Mouse (Mus musculus): ENCODE data around the gene Bcar3. TPM values are rescaled to one million over a fixed set of nuclear protein-coding genes. Genes with fewer than 3 reads are reported as not detected.
A peak's percentile ranks its signal among the peaks of the same experiment; 100 is the strongest.

Bcar3 gene
- polyA plus RNA-seq, 1 experiment, result 26.3 TPM

GRCm38 (mm10) chr3:122483783-122484130, 189.8 kb downstream of the Bcar3 start:
- H3K27ac ChIP-seq (ENCODE audit: insufficient read depth, low read length), result 0 out of 2 replicates have a peak overlapping the region, but pooled peaks have one; percentile 30
- H3K4me1 ChIP-seq (ENCODE audit: control insufficient read depth, insufficient read depth, low read length), result peaks cover 3% of the 10 kb centered on the region
- no peaks in the 10 kb centered on the region for H3K9me3 ChIP-seq (replicated peaks; ENCODE audit: control insufficient read depth, insufficient read depth, low read length, poor library complexity, severe bottlenecking)
- no peaks in the 10 kb centered on the region for H3K36me3 ChIP-seq (ENCODE audit: control insufficient read depth, insufficient read depth, low read length, poor library complexity, severe bottlenecking)
- H3K9ac ChIP-seq (ENCODE audit: low read depth, poor library complexity, severe bottlenecking), result no peak overlapping the region
- no peak for TF ChIP-seq EP300 (IDR thresholded peaks at IDR 0.05; ENCODE audit: insufficient read depth, low read depth, low read length)
- no peak for TF ChIP-seq CTCF (IDR thresholded peaks at IDR 0.05; ENCODE audit: low read depth, low read length)
- no peak for TF ChIP-seq POLR2A (IDR thresholded peaks at IDR 0.05; ENCODE audit: insufficient read depth, low read length)
- no peaks in the 10 kb centered on the region for H3K27me3 ChIP-seq (ENCODE audit: control insufficient read depth, insufficient read depth, low read length, poor library complexity, severe bottlenecking)
- H3K4me3 ChIP-seq (ENCODE audit: low read depth, low read length), result no peak overlapping the region

GRCm38 (mm10) chr3:122484301-122484700, 190.4 kb downstream of the Bcar3 start:
- H3K27me3 ChIP-seq (ENCODE audit: control insufficient read depth, insufficient read depth, low read length, poor library complexity, severe bottlenecking), result no peaks in the 10 kb centered on the region
- TF ChIP-seq EP300 (IDR thresholded peaks at IDR 0.05; ENCODE audit: insufficient read depth, low read depth, low read length), result no peak
- TF ChIP-seq POLR2A (IDR thresholded peaks at IDR 0.05; ENCODE audit: insufficient read depth, low read length), result no peak
- TF ChIP-seq CTCF (IDR thresholded peaks at IDR 0.05; ENCODE audit: low read depth, low read length), result no peak
- peaks cover 3% of the 10 kb centered on the region for H3K4me1 ChIP-seq (ENCODE audit: control insufficient read depth, insufficient read depth, low read length)
- no peaks in the 10 kb centered on the region for H3K9me3 ChIP-seq (replicated peaks; ENCODE audit: control insufficient read depth, insufficient read depth, low read length, poor library complexity, severe bottlenecking)
- no peak overlapping the region for H3K9ac ChIP-seq (ENCODE audit: low read depth, poor library complexity, severe bottlenecking)
- H3K36me3 ChIP-seq (ENCODE audit: control insufficient read depth, insufficient read depth, low read length, poor library complexity, severe bottlenecking), result no peaks in the 10 kb centered on the region
- no peak overlapping the region for H3K27ac ChIP-seq (ENCODE audit: insufficient read depth, low read length)
- no peak overlapping the region for H3K4me3 ChIP-seq (ENCODE audit: low read depth, low read length)

DNA sequence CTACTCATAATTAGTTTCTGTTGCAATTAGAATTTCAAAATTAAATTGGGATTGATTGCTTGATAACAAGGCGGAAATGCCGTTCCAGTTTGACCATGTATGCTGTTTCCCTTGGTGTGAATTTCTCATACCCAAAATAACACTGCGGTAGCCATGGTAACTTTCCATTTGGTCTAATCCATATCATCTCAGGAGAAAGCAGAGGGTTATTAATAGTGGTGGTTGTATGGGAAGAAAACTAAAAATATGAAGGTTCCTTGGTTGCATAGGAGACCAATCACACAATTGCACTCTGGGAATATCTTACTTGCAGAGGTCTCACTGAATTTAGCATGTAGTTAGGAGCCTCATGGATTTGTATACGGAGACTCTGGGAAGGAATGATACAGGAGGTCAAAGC, 191.8 kb downstream of the Bcar3 start:
- H3K27me3 ChIP-seq (ENCODE audit: control insufficient read depth, insufficient read depth, low read length, poor library complexity, severe bottlenecking), result no peaks in the 10 kb centered on the region
- no peak overlapping the region for H3K4me3 ChIP-seq (ENCODE audit: low read depth, low read length)
- H3K9ac ChIP-seq (ENCODE audit: low read depth, poor library complexity, severe bottlenecking), result no peak overlapping the region
- H3K36me3 ChIP-seq (ENCODE audit: control insufficient read depth, insufficient read depth, low read length, poor library complexity, severe bottlenecking), result no peaks in the 10 kb centered on the region
- TF ChIP-seq POLR2A (IDR thresholded peaks at IDR 0.05; ENCODE audit: insufficient read depth, low read length) (no peak), EP300 (IDR thresholded peaks at IDR 0.05; ENCODE audit: insufficient read depth, low read depth, low read length) (no peak), CTCF (IDR thresholded peaks at IDR 0.05; ENCODE audit: low read depth, low read length) (no peak)
- H3K27ac ChIP-seq (ENCODE audit: insufficient read depth, low read length), result no peak overlapping the region
- H3K4me1 ChIP-seq (ENCODE audit: control insufficient read depth, insufficient read depth, low read length), result peaks cover 3% of the 10 kb centered on the region
- no peaks in the 10 kb centered on the region for H3K9me3 ChIP-seq (replicated peaks; ENCODE audit: control insufficient read depth, insufficient read depth, low read length, poor library complexity, severe bottlenecking)

GRCm38 (mm10) chr3:122486193-122486592, 192.3 kb downstream of the Bcar3 start:
- Histone ChIP-seq H3K36me3 (ENCODE audit: control insufficient read depth, insufficient read depth, low read length, poor library complexity, severe bottlenecking) (no peaks in the 10 kb centered on the region), H3K4me1 (ENCODE audit: control insufficient read depth, insufficient read depth, low read length) (peaks cover 3% of the 10 kb centered on the region), H3K4me3 (ENCODE audit: low read depth, low read length) (no peak overlapping the region), H3K9ac (ENCODE audit: low read depth, poor library complexity, severe bottlenecking) (no peak overlapping the region), H3K27me3 (ENCODE audit: control insufficient read depth, insufficient read depth, low read length, poor library complexity, severe bottlenecking) (no peaks in the 10 kb centered on the region), H3K9me3 (replicated peaks; ENCODE audit: control insufficient read depth, insufficient read depth, low read length, poor library complexity, severe bottlenecking) (no peaks in the 10 kb centered on the region), H3K27ac (ENCODE audit: insufficient read depth, low read length) (no peak overlapping the region)
- TF ChIP-seq EP300 (IDR thresholded peaks at IDR 0.05; ENCODE audit: insufficient read depth, low read depth, low read length) (no peak), CTCF (IDR thresholded peaks at IDR 0.05; ENCODE audit: low read depth, low read length) (no peak), POLR2A (IDR thresholded peaks at IDR 0.05; ENCODE audit: insufficient read depth, low read length) (no peak)

DNA sequence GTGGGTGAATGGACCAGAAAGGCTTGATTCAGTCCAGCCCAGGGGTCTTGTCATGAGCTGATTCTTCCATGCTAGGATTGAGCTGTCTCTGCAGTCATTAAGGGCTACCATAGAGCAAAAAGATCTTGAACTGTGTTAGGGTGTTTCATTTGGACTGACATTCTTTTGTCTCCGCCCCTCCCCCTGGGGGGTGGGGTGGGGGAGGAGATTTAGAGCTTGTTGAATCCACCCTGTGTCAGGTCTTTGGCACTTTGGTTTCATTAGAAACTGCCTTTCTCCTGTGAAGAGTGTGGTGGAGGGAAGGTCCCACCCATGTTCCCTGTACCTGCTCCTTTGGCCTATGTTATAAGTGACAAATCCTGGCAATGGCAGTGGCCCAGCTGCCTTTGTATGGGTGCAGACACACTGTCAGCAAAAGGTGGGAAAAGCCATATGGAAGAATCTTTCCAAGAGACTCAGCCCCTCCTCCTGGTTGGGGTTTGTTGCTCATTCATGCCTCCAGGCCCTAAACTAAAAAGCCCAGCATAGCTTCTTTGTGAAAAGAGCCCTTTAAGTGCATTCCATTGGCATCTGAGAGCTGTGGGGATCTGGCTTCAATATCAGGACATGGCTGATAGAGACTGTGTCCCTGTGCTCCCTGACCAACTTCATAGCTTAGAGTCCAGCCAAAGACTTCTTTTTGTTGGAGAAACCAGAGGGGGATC, 194.3 kb downstream of the Bcar3 start:
- H3K4me1 ChIP-seq (ENCODE audit: control insufficient read depth, insufficient read depth, low read length), result peaks cover 2% of the 10 kb centered on the region
- no peak overlapping the region for H3K27ac ChIP-seq (ENCODE audit: insufficient read depth, low read length)

DNA sequence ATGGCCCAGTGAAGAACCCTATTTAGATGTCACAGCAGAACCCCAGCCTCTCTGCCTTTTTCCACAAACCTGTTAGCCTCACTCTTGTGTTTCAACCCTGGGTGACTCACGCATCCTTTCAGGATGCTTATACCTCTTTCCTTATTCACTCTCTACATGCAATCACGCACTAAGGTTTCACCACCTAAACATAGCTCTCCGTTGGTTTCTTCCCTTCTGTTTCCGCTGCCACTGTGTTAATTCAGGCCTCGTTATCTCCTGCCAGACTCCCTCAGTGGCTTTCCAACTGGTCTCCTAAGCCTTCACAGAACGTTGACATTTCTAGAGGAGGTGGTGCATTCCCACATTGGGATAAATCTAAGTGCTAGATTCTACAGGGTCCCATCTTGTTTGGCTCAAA, 196.6 kb downstream of the Bcar3 start:
- H3K4me1 ChIP-seq (ENCODE audit: control insufficient read depth, insufficient read depth, low read length), result peaks cover 1% of the 10 kb centered on the region
- H3K36me3 ChIP-seq (ENCODE audit: control insufficient read depth, insufficient read depth, low read length, poor library complexity, severe bottlenecking), result no peaks in the 10 kb centered on the region
- H3K27ac ChIP-seq (ENCODE audit: insufficient read depth, low read length), result no peak overlapping the region
- H3K9me3 ChIP-seq (replicated peaks; ENCODE audit: control insufficient read depth, insufficient read depth, low read length, poor library complexity, severe bottlenecking), result no peaks in the 10 kb centered on the region
- no peak overlapping the region for H3K4me3 ChIP-seq (ENCODE audit: low read depth, low read length)
- TF ChIP-seq POLR2A (IDR thresholded peaks at IDR 0.05; ENCODE audit: insufficient read depth, low read length), result no peak
- no peak for TF ChIP-seq CTCF (IDR thresholded peaks at IDR 0.05; ENCODE audit: low read depth, low read length)
- TF ChIP-seq EP300 (IDR thresholded peaks at IDR 0.05; ENCODE audit: insufficient read depth, low read depth, low read length), result no peak
- H3K9ac ChIP-seq (ENCODE audit: low read depth, poor library complexity, severe bottlenecking), result no peak overlapping the region
- no peaks in the 10 kb centered on the region for H3K27me3 ChIP-seq (ENCODE audit: control insufficient read depth, insufficient read depth, low read length, poor library complexity, severe bottlenecking)

More for the DNA sequence above, 194.3 kb downstream of the Bcar3 start:
- Histone ChIP-seq H3K36me3 (ENCODE audit: control insufficient read depth, insufficient read depth, low read length, poor library complexity, severe bottlenecking) (no peaks in the 10 kb centered on the region), H3K4me3 (ENCODE audit: low read depth, low read length) (no peak overlapping the region), H3K9ac (ENCODE audit: low read depth, poor library complexity, severe bottlenecking) (no peak overlapping the region), H3K27me3 (ENCODE audit: control insufficient read depth, insufficient read depth, low read length, poor library complexity, severe bottlenecking) (no peaks in the 10 kb centered on the region), H3K9me3 (replicated peaks; ENCODE audit: control insufficient read depth, insufficient read depth, low read length, poor library complexity, severe bottlenecking) (no peaks in the 10 kb centered on the region)
- TF ChIP-seq EP300 (IDR thresholded peaks at IDR 0.05; ENCODE audit: insufficient read depth, low read depth, low read length) (no peak), POLR2A (IDR thresholded peaks at IDR 0.05; ENCODE audit: insufficient read depth, low read length) (no peak)
